Mouse (Mus musculus) thymus, postnatal 14 days (tissue): ENCODE data around the gene Th.

Experiments
- DNase-seq: peaks from one replicate; pipeline ENCODE4 v3.0.0; 2021

Gene Th

GRCm38 (mm10) chr7:142899872-142900271 is 31.1 kb downstream of the Th start:
- DNase-seq = no peak

- no peak for DNase-seq
Observed at GRCm38 (mm10) chr7:142897471-142897870, 33.5 kb downstream of the Th start.

GRCm38 (mm10) chr7:142895901-142896665 is 34.8 kb downstream of the Th start:
- no peak for DNase-seq

GRCm38 (mm10) chr7:142895223-142895840 is 35.6 kb downstream of the Th start:
- DNase-seq = no peak

DNA sequence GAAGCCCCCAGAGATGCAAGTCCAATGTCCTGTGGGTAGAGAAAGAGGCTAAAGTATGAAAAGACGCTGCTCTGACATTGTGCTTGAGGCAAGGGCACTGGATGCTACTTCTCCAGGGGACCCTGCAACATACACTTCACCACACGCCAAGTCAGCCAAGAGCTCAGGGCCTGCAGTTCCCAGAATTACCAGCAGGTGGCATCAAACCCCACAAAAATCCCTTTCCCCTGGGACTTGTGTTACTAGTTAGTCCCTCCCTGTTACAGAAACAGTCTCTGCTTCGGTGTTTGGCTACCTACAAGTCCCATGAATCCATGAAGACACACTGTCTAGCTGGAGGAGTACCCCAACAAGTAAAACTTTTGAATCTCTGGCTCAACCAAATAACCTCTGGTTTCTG is 36.3 kb downstream of the Th start:
- peak; percentile 74 for DNase-seq

- DNase-seq = no peak
Observed at GRCm38 (mm10) chr7:142893721-142894639, 36.9 kb downstream of the Th start.

GRCm38 (mm10) chr7:142893296-142893695 is 37.6 kb downstream of the Th start:
- DNase-seq = peak; percentile 1

GRCm38 (mm10) chr7:142869419-142870163 is 61.3 kb downstream of the Th start:
- no peak for DNase-seq

- peak; percentile 29 for DNase-seq
Observed at GRCm38 (mm10) chr7:142850681-142851080, 80.2 kb downstream of the Th start.
